Mouse (Mus musculus) lung, postnatal 14 days (tissue): Measurements from ENCODE around the gene Dbndd2.
A peak's percentile ranks its signal among the peaks of the same experiment; 100 is the strongest.

Source experiments
- DNase-seq: peaks from one replicate; pipeline ENCODE4 v3.0.0; 2021

Gene Dbndd2

DNA sequence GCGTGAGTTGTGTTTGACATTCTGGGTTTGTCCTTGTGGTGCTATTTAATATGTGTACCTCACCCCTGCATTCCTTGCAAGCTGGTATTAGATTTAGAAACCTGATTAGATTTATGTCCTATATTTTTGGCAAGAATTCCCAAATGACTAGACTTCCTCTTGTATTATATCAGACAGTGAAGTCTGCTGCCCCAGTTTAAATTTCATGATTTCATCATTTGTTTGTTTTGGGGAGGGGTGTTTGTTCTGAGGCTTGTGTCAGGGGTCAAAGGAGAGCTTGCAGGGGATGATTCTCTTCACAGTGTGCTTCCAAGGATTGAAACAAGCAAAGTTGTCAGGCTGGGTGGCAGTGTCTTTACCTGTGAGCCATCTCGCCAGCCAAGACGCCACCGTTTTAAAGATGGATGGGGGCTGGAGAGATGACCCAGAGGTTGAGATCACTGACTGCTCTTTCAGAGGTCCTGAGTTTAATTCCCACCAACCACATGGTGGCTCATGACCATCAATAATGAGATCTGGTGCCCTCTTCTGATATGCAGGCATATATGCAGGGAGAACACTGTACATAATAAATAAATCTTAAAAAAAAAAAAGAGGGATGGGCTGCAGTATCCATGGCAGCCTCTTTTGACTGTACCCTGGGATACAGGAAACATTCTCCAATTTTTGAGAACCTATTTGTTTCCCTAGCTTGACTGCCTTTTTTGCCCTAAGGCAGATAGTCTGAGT lies 19.9 kb downstream of the Dbndd2 start:
- DNase-seq: no peak

DNA sequence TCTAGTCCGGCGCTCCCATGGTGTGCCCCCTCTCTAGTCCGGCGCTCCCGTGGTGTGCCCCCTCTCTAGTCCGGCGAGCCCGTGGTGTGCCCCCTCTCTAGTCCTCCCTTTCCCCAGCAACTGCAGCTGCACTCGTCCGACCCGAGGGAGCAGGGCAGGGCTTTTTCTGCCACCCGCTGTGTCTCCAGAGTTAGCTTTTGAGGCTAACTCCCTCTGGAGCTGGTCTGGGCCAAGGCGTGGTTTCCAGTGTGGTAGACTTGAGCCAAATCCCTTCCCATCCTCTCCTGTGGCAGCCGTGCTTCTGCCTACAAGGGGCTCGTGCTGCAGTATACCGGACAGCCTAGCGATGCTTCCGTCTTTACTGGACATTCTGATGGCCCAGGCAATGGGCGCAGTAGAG lies 21.9 kb downstream of the Dbndd2 start:
- no peak for DNase-seq

DNA sequence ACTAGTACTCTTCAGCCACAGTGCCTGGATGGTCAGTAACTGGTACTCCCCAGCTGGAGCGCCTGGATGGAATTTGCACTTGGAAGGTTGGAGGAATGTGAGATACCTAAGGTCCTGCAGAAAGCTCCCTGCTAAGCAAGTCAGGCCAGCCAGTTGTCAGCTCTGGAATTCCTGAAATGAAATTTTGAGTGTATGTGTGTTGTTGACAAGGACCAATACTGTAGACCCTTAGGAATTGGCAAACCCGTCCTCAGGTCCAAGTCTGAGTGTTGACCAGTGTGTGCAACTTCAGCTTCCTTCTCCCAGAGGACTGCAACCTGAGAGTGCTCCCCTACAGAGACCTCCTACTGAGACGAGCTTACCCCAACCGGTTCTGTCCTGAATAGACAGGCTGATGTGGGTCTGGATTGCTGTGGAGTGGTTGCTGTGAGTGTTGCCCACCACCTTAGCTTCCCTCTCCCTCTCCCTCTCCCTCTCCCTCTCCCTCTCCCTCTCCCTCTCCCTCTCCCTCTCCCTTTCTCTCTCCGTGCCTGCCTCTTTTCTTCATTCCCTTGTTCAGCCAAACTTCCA lies 24.8 kb downstream of the Dbndd2 start:
- peak; percentile 16 for DNase-seq

GRCm38 (mm10) chr2:164512121-164512909 lies 26.4 kb downstream of the Dbndd2 start:
- peak; percentile 37 for DNase-seq

DNA sequence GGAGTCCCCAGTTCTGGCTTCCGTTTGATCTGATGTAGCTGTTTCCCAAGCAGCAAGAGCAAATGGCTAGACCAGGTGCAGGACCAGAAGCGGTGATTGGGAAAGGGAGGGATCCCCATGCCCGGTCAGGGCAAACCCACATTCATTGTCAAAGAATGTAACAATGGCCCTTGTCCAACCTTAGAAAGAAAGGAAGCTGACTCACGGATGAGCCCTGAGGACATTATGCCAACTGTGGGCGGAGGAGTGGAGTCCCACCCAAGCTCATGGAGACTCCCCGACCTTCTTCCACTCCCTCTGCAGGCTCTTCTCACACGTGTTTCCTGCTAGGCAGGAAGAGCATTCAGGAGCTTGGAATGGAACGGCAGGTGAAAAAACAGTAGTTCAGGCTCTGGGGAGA lies 27.5 kb downstream of the Dbndd2 start:
- DNase-seq: peak; percentile 57

DNA sequence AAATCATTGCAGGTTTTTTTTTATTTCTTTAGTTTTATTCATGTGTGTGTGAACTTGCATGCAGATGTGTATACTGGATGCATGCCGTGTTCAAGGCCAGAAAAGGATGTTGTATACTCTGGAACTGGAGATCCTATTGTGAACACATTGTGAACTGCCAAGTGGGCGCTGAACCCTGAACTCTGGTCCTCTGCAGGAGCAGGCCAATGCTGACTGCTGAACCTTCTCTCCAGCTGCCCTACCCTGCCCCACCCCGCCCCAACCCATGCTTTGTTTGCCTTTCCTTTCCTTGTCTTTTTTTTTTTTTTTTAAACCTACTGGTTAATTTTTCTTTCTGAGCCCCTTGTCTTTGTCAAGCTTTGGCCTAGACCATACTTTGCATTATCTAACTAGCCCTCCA lies 29.0 kb downstream of the Dbndd2 start:
- no peak for DNase-seq

DNA sequence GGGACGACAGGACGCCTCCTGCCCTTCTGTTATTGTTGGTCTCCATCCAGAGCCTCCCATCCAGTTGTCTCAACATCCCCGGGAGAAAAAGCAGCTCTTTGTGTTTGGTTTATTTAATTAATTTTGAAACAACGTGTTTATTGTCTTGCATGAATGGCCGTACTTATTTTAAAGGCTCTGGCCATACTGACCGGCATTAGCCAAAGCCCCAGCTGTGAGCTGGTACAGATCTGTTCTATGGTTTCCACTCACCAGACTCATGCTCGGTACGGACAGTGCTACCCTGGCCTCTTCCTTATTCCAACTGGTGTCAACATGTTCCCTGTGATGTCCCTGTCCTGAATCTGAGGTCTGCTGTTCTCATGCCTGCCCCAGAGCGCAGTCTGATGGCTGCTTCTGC lies 30.0 kb downstream of the Dbndd2 start:
- DNase-seq: no peak

GRCm38 (mm10) chr2:164516592-164516991 lies 30.7 kb downstream of the Dbndd2 start:
- no peak for DNase-seq

DNA sequence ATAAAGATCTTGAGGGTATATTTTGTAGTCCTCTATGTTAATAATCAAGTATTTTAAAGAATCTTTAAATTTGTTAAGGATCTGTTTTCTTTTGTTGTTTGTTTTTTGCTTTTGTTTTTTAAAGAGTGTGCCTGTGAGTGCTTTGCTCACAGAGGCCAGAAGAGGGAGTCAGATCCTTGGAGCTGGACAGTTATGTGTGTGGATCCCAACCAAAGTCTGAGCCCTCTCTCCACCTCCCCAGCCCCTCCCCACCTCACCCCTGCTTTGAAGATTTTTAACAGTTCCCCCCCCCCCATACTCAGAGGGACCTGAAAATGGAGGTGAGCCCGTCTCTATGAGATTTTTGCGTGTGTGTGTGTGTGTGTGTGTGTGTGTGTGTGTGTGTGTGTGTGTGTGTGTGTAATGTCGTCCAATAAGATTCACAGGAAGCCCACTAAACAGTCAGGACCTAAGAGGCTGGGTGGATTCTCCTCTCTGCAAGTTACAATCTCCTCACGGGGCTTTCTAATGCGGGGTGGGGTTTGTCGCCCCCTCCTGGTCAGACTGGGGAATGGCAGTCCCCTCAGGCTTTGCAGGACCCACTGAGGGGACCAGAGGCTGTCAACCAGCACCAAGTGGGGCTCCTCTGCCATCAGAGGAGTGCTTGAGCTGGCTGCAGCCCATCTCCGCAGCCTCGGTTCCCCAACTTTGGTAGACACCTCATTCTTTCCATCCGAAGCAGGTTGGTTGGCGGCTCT lies 31.7 kb downstream of the Dbndd2 start:
- peak; percentile 73 for DNase-seq

- DNase-seq: no peak
Observed at GRCm38 (mm10) chr2:164518266-164519170, 32.6 kb downstream of the Dbndd2 start.

DNA sequence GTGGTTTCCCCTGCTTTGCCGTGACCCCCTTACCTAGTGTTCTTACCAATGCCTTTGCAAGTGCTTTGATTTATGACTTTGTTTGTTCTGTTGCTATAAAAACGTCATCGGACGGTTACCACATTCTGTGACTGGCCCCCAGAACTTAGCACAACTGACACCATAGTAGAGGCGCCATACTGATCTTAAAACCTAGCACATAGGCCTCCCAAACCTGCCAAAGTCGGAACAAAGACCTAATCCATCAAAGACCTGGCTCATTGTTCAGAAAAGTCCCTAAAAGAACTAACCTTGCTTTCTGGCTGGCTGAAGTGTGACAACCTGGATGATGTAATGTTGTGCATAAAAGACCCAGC lies 33.2 kb downstream of the Dbndd2 start:
- no peak for DNase-seq

GRCm38 (mm10) chr2:164520782-164521181 lies 34.9 kb downstream of the Dbndd2 start:
- peak; percentile 71 for DNase-seq

GRCm38 (mm10) chr2:164521841-164522240 lies 35.9 kb downstream of the Dbndd2 start:
- no peak for DNase-seq

DNA sequence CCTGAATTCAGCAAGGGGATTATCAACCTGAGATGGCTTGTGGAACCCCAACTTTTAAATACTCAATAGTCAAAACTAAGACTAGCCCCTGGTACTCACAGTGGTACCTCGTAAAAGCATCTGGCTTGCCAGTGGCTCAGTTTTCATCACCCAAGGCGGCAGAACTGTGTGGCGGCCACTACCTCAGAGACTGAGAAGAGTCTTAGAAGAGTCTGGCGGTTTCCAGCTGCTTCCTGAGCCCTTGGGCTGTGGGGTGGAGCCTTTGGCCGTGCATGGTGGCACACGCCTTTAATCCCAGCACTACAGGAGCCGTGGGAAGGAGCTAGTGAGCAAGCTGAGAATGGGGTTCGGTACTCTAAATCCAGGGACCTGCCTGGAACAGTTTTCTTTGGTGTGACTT lies 36.4 kb downstream of the Dbndd2 start:
- no peak for DNase-seq

DNA sequence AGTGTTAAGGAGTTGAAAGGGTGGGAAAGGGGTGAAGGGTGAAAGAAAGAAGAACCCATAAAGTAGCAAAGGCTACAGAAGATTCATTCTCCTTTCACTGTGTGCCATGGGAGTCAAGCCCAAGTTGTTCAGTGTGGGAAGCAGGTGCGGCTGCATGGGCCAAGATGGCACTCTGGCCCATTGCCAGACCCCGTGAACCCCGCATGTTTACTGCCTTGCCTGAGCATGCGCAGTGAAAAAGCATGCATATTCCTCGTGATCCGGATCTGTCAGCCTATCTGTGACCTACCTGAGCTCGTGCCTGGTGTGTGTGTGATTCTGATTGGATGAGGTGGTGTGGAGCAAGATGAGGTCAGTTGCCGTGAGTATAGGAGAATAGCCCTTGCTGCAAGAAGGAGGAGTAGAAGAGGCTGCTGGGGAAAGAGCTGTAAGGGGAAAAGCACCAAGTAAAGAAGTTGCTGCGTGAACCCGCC lies 37.4 kb downstream of the Dbndd2 start:
- no peak for DNase-seq

GRCm38 (mm10) chr2:164528557-164528956 lies 42.7 kb downstream of the Dbndd2 start:
- DNase-seq: no peak

GRCm38 (mm10) chr2:164531169-164531568 lies 45.3 kb downstream of the Dbndd2 start:
- peak; percentile 85 for DNase-seq

- no peak for DNase-seq
Observed at GRCm38 (mm10) chr2:164534315-164534714, 48.4 kb downstream of the Dbndd2 start.

- DNase-seq: no peak
Observed at GRCm38 (mm10) chr2:164537003-164537402, 51.1 kb downstream of the Dbndd2 start.

GRCm38 (mm10) chr2:164540652-164541427 lies 54.9 kb downstream of the Dbndd2 start:
- DNase-seq: peak; percentile 28

DNA sequence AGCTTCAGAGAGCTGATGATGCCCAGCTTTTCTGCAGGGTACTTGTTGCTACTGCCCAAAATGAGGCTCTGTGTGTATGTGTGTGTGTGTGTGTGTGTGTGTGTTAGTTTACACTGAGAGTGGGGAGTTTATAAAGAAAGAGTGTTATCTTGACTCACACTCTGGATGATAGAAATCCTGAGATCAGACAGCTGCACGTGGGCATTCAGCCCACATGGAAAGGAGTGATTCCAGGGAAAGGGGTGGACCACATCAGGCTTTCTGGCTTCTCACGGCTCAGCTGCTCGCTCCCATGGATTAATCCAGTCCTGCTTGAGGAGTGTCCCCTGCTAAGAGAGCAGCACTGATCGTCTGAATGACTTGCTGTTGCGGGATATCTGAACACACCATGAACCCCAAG lies 56.2 kb downstream of the Dbndd2 start:
- DNase-seq: no peak
